Mouse (Mus musculus): Measurements from ENCODE around the gene Pfdn4.
A peak's percentile ranks its signal among the peaks of the same experiment; 100 is the strongest.

Gene Pfdn4

DNA sequence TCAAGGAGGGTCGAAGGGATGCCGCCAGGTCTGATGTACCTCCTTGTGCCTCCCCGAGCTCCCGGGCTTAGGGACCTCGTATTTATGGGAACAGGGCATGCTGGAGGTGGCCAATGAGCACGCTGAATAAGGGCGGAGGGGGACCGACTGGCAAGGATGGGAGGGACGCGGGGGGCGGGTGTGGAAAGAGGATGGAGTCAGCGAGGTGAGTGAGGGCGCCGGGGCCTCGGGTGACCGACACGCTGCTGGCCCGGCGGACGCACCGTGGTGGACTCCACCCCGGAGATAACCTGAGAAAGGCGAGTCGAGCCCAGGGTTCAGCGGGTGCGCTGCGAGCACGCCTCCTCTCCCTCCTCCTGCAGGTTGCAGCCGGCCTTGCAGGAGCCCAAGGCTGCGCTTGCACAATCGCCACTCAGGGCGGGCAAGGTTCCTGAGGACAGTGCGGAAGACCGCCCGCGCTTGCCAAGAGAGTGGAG lies 901 bp downstream of the Pfdn4 start, which contains the start of gene Cyp24a1:
Gene Cyp24a1, minus strand, starts transcription at position 55 of the 476 bp plus-strand sequence.
- no peak for DNase-seq (ENCODE audit: low read depth)

DNA sequence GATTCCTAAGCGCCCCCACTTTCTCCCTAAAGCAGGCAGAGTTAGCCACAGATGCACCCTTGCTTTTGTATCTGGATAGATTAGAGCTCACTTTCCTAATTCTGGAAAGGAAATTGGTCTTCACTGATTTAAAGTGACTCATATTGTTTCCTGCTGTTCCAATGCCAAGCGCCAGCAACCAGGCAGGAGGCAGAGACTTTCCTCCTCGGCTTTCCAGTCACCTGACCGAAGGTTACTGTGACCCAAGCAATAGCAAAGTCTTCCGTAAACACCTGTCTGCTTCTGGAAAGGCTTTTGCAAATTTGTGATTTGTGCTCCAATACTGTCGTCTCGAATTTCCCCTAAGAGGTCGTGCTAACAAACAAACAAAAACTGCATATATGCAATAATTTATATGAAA lies 1.8 kb downstream of the Pfdn4 start:
- DNase-seq (ENCODE audit: low read depth): no peak

DNA sequence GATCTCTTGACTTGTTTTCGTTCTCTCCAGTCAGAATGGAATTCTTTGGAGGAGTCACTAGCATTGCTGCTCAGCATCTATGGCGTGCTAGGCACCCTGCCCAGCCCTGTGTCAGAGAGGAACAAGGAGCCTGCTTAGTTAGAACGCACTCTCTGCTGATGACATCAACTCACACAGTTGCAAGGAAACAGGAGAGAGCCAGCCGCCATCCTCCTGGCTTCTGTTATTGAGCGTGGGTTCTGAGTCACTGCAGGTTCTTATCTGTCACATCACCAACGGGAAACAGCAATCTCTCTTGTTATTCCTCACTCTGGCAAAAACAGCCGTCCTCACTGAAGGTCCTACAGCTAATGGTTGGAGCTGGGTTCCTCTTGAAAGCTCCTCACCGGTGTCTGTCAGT lies 7.1 kb downstream of the Pfdn4 start:
- DNase-seq (ENCODE audit: low read depth): no peak

DNA sequence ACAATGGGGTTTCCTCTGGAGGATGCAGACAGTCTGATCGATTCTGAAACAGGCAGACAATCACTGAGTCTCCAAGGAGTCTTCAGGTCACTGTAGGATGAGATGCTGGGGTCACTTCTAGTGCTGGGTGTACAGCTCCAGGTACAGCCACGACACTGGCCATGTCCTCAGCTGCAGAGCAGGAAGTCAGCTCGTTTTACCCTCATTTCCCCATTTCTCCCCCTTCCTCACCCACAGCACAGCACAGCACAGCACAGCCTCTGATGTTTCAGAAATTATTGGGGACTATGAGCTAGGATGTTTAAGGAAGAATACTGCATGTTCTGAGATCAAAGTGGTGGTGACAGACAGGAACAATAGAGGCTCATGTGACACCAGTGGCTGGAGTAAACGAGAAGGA lies 7.8 kb downstream of the Pfdn4 start:
- DNase-seq (ENCODE audit: low read depth): no peak

DNA sequence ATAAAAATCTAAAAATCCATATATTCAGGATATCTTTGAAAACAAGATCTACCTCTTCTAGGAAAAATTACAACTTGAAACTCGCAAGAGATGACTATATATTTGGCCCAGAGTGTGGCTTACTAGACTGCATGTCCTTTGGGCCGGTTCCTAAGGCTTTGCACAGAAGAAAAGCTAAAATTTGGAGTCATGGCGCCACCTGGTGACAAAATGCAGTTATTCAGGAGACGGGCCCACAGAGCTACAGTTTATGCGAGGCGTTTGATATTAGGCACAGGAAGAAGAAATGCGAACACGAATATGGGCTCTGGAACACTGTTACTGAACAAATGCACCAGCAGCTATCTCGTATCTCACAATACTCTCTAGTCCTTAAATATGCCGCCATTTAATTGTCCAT lies 11.5 kb downstream of the Pfdn4 start:
- DNase-seq (ENCODE audit: low read depth): peak; percentile 92

DNA sequence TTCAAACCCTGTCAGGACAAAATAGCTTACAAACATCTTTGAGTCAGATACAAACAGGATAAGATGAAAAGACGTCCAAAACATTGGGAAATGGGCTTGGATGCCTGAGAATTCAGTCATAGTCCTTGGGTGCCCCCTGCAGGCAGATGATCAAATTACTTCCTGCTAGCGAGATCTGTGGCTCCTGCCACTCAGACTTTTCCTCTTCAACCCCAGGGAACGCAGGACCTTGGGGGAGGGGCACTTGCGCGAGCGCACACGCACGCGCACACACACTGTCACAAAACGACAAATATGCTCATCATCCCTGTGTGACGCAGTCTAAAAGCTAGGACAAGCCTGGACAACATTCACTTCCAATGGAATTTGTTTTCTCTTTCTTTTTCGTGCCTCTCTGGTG lies 12.6 kb downstream of the Pfdn4 start:
- DNase-seq (ENCODE audit: low read depth): peak; percentile 88

DNA sequence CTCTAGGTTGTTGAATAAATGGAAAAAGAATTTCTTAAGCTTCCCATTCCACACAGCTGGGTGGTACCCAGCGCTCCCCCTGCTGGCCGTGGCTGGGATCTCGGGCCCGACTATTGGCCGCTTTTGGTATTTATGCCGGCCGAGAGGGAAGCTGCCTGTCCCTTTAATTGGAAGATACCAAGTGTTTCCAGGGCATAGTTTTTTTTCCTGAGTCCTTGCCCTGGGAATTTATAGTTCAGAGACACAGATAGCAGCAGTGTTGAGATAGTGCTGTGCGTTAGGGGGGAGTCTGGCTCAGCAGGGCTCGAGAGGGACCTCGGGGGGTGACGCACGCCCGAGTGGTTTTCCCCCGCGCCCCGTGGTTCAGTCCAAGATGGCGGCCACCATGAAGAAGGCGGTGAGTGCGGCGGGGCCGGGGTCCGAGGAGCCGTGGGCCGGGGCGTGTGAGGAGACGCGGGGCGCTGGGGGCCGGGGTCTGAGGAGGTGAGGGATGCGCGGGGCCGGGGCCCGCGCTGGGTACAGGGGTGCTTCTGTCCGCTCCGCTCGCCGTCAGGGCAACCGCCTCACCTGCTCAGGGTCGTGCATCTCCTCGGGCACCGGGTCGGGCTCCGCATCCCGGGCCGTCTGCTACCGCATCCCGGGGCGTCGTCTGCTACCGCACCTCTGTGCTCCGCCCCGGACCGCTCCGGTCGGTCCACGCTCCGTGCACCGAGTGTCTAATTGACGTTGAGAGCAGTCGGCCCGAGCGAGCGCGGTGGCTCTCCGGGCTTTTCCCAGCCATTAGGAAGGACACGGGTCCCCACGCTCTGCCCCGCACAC lies 15.1 kb downstream of the Pfdn4 start:
- DNase-seq (ENCODE audit: low read depth): peak; percentile 96

DNA sequence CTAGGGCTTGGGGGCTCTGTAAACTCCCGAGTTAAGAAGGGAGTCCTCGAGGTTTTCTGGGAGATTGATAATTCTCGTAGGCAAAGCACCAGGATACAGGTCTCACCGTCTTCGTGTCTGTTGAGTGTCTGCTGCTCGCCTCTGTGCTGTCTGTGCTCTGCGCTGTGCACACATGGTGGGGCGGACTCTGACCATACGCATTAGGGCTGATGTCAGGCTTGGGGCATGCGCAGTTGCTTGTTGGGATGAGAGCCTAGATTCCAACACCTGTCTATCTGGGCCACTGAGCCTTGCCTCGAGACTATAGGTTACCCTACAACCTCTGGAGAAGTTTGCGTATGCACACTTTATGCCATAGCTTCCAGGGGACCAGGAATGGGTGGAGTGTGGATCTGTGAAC lies 17.5 kb downstream of the Pfdn4 start:
- DNase-seq (ENCODE audit: low read depth): no peak

DNA sequence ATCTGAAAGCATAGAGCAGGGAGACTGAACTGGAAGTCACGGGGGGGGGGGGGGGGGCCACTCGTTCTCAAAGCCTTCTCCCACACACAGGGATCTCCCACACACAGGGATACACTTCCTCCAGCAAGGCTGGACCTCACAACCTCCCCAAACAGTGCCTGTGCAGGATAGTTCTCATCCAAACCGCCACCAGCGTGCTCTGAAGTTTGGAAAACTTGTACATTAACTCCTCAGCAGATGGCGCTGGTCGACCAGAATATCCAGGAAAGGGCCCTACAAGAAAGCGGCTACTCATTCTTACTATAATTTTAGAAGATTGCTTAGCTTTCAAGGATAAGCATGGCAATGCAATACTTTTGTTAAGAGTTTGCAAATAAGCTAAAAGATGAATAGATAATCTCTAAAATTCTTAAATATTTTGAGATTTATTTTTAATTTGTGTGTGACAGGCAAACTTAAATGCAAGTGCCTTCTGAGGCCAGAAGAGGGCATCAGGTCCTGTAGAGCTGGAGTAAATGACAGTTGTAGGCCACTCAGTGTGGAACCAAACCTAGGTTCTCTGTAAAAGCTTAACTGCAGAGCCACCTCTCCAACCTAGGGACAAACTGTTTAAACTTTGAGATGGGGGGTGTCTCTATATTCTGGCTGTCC lies 24.2 kb downstream of the Pfdn4 start:
- DNase-seq (ENCODE audit: low read depth): peak; percentile 62

DNA sequence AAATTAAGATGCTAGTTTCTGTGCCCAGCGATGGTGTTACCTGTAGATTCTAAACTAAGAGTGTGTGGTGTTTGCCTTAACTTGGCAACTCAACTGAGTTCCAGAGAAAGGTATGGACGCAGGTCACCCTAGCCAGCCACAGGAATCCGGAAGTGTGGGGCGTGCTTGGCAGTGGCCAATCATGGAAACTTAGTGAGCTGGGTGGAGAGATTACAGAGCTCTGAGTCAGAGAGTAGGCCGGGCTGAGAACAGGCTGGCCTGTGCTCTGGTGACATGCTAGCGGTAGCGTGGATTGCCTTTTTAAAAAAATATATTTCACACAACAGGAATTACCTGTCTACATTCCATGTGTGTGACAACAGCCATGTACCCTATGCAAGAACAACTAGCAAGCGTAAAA lies 30.3 kb downstream of the Pfdn4 start:
- DNase-seq (ENCODE audit: low read depth): no peak

DNA sequence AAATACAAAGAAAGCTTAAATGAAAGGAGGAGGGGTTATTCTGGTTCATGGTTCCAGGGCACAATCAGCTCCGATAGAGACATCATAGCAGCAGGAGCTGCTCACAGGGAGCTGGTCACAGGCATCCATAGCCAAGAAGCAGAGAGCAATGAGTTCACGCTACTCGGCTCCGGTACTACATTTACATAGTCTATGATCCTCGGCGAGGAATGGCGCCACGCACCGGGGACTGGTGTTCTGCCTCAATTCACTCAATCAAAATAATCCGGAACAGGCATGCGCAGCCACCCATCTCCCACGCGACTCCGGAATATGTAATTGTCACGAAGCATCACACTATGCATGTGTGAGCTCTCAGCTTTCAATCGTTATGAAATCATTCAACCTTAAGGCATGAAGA lies 31.8 kb downstream of the Pfdn4 start:
- no peak for DNase-seq (ENCODE audit: low read depth)

DNA sequence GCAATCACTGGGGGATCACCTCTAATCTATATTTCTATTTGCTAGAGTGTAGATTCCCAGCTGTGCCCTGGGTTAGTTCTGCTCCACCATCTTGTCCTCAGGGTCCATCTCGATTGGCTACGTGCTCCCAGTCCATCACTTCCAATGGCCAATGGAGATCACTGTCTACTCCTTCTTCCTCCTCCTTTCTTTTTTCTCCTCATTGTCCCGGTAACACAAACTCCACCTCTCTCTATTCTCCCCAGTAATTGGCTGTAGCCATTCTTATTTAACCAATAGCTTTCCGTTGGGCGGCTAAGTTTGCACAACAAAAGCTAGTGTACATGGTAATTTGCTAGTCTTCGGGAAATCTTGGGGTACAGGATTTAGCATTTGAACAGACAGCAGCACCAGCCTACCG lies 33.5 kb downstream of the Pfdn4 start:
- no peak for DNase-seq (ENCODE audit: low read depth)

DNA sequence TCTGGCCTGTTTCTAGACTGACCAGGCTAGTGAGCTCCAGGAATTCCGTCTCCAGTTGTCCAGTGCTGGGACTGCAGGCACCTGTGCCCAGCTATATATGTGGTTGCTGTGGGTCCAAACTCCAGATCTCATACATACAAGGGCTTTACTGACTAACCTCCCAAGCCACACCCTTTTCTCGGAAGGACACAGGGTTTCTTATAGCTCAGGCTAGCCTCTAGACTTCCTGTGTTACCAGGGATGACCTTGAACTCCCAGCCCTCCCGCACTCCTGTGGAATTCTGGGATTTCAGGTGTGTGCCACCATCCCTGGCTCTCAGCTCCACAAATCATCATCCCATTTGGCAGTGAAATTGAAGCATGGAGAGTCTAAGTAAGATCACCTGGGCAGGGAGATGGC lies 34.0 kb downstream of the Pfdn4 start:
- DNase-seq (ENCODE audit: low read depth): no peak

DNA sequence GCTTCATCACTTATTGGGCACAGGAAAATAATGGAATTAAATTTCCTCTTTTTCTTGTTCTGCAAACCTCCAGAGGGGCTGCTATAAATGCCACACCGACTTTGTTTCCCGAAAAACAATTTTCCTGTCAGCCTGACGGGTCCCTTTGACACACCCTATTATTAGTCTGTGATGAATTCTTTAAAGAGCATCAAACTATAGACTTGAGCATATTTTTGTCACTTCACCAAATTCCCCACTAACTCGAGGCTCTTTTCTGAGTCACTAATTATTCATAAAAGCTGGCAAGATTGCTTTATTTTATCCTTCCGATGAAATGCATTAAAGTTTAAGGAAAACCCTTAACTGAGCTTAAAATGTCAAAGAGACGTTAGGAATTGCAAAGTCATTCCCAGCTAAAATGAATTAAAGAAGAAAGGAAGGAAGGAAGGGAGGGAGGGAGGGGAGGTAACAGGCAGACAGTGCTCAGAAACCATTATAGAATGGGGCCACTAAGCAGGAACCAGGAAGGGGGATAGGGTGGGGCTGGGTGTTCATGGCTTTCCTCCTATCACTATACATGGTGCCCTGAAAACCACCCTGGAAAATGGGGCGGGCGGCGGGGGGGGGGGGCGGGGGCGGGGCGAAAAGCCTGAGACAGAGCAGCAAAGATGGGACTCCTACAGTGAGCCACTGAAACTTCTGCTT lies 38.0 kb downstream of the Pfdn4 start:
- no peak for DNase-seq (ENCODE audit: low read depth)

DNA sequence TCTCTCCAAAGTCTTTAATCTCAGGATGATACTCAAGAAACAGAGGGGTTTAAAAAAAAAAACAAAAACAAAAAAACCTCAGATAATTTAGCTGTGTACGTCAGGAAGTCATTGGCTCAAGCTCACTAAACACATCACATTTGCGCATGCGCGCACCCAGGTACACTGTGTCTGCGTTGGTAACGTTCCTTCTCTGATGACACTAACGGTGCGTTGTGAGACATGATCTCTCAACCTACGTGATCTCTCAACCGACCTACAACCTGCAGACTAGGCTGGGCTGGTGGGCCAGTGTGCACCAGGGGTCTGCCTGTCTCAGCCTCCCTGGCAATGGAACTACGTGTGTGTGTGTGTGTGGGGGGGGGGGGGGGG lies 38.6 kb downstream of the Pfdn4 start:
- no peak for DNase-seq (ENCODE audit: low read depth)

DNA sequence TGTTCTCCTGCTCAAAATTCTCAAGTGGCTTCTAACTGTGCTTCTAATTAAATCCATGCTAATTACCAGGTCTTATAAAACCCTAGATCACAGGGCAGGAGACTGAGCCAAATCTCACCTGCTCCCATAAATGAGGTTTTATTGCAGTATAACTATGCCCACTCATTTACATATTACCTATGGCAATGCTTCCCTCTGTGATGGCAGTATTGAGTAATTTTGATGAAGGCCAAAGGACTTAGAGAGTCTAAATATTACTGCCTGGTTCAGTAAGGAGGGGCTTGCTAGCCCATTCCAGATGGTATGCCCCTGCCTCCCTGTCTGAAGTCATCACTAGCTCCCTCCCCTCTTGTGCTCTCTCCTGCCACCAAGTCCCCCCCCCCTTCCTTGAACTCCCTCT lies 39.6 kb downstream of the Pfdn4 start:
- no peak for DNase-seq (ENCODE audit: low read depth)

DNA sequence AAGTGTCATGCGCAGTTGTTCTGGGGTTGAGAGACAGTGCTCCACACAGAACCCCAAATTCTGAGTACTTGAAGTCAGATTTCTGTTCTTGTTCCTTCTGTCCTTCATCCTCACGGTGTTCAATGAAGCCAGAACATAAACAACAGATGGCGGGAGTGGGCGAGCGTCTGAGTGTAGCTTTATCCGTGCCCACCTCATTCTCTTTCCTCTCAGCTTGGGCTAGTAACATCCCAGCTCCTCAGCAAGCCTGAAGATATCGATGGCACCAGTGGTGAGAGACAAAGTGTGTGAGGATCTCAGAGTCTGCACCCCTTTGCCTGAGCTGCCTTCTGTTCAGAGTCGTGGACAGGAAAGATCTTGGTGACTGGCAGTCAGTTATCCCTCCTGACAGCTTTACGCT lies 43.0 kb downstream of the Pfdn4 start:
- DNase-seq (ENCODE audit: low read depth): no peak

DNA sequence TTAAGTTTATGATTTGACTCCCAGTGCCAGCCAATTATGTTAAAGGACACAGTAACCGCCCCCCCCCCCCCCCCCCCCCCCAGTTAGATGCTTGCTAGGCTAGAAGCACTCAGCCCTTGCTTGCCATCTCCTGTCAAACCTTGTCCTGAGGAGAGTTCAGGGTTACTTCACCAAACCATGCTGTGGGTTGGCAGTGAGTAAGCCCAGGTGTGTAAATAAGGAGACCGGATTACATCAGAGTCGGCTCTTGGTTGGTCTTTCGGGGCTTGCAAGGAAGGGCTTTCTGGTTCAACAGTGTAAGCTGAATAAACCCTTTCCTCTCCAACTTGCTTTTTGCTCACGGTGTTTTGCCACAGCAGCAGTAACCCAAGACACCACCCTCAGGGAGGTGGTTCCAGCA lies 47.4 kb downstream of the Pfdn4 start:
- DNase-seq (ENCODE audit: low read depth): no peak

DNA sequence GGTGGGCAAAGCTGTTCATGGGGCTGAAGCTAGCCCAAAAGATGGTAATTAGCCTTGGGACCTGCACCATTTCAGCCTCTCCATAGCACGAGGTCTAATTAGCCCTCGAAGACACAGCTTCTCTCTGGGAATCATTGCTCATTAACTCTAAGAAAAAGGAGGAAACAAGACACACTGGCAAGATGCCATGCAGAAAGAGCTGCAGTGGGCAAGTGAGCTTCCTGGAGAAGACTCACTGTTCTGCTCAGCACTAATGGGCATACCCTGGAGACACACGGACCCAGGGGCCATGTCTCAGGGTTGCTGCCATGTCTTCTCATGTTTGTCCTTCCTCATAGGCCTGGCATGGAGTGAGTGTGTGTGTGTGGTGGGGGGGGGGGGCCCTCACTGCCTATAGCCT lies 47.9 kb downstream of the Pfdn4 start:
- DNase-seq (ENCODE audit: low read depth): no peak

DNA sequence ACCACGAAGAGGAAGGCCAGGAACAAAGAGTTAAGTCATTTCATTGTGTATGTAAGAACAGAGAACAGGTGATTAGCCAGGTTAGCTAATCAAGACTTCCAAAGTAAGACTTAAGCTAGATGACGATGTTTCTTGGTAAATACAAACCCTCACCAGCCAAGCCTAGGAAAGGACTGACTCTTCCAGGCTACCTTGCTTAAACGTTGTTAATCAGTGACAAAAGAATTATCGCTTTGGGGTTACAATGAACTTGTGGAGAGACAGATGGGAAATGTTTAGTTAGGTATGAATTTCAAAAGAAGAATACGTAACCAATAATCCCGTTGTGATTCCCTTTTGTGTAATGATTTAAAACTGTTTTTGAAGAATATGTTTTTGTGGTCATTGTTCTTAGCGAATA lies 48.7 kb downstream of the Pfdn4 start:
- no peak for DNase-seq (ENCODE audit: low read depth)

DNA sequence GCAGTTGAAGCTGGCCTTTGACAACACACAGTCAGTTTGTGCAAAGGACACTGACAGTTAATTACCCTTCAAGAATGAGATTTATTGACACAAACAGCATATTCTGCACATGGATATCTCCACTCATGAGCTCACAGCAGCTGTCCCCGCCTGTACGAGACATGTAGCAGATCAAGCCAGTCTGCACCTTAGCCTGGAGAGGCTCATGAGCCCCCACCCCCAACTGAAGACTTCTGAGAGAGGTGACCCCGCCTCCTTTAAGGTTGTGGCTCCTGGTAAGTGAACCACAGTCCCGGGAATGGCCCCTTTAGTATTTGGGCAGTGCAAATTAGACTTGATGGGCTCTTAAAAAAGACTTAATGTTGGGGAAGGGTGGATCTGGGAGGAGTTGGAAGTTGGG lies 49.5 kb downstream of the Pfdn4 start:
- no peak for DNase-seq (ENCODE audit: low read depth)

DNA sequence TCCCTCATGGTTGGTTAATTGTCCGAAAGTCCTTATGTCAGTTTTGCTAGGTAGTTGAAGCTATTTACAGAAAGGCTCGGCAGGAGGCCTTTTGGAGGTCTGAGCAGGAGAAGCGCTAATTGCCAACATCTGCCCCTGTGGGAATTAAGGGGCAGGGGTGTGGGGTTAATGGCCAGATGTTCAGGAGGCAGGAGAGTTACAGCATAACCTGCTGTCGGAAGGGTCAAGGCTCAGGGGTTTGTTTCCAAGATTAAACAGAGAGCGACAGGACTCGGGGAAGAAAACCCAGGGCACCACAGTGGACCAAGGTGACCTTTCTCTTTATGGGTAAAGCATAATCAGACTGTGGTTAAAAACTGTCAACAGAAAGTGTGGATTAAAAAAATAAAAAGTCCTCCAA lies 51.3 kb downstream of the Pfdn4 start:
- no peak for DNase-seq (ENCODE audit: low read depth)

DNA sequence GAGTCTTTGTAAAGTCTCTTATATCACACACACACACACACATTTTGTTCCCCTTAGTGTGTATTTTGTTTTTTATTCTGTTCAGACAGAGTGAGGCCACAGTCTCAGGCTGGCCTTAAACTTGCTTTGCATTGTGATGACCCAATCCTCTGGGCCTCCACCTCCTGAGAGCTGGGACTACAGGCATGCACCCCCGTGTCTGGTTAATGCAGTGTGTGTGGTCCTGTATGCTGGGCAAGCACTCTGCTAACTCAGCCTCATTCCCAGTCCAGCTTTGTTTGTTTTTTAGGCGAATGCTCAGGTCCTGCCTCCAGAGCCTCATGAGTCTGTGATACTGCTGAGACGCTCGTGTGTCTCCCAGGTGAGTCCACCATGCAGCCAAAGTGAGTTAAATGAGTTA lies 51.8 kb downstream of the Pfdn4 start:
- no peak for DNase-seq (ENCODE audit: low read depth)
